Mouse (Mus musculus): ENCODE measurements around the gene Cers6.
A peak's percentile ranks its signal among the peaks of the same experiment; 100 is the strongest.

Gene Cers6

GRCm38 (mm10) chr2:68975286-68975685, 114.0 kb downstream of the Cers6 start:
- DNase-seq: no peak

GRCm38 (mm10) chr2:68975780-68976179, 114.5 kb downstream of the Cers6 start:
- no peak for DNase-seq

DNA sequence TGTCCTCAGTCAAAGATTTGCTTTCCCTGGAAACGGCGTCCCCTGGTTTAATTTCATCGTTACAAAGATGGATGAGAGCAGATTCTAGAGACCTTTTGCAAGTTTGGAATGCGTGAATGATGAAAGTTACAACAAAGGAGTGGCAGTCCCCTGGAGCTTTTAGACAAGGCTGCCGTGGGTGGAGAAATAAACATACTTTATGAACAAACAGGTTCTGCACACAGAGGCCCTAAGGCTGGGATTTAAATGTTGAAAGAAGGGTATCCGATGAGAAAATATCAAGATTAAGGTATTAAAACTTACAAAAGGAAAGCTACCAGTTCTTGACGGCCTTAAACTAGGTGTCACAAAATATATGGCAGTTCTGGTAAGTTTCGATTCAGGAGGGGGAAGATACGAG, 117.0 kb downstream of the Cers6 start:
- DNase-seq: no peak

GRCm38 (mm10) chr2:68978660-68979604, 117.7 kb downstream of the Cers6 start:
- no peak for DNase-seq

DNA sequence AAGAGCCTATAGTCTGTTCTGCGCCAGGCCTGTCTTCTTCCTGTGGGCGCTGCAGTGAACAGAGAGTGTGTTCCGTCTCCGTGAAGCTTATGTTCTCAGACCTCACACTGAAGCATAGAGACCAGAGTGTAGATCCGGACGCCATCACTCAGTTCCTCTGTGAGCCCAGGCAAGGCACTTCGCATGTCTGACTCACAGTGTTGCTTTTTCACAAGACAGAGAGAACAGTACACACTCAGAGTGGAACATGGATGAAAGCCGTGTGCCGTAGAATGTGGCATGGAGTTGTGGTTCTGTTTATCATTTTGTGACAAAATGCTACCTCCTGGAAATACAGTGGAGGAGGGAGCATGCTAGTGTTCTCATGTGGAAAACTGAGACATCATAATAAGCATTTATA, 120.1 kb downstream of the Cers6 start:
- no peak for DNase-seq

DNA sequence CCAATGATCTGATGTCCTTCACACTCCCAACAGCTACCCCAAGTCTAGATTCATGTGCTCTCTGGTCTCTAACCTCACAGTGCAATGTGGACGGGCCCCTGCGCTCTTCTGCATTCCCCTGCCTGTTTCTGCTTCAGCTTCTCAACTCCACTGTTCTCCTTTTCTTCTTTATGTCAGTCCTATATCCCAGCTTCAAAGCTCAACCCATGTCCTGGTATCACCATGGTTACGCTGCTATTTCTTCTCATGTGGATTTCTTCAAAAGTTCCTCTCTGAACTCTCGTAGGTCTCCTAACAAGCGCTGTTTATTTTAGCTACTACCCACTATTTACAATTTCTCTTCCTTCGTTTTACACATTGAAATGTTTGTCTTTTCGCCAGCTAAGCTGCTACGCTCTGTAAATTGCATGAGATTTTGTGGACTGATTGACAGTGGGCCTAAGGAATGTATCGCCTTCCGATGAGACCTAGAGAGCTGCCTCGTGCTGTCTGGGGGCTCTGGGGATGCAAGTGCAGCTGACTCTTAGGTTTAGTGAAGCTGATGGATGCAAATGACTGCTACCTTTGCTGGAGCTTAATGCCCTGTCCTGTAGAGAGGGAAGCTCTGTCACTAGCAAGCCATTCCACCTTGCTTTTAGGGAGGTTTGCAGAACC, 120.6 kb downstream of the Cers6 start:
- DNase-seq: no peak

- DNase-seq: no peak
Measured at GRCm38 (mm10) chr2:68982979-68983378, 121.7 kb downstream of the Cers6 start.

GRCm38 (mm10) chr2:68983431-68983830, 122.2 kb downstream of the Cers6 start:
- DNase-seq: no peak

DNA sequence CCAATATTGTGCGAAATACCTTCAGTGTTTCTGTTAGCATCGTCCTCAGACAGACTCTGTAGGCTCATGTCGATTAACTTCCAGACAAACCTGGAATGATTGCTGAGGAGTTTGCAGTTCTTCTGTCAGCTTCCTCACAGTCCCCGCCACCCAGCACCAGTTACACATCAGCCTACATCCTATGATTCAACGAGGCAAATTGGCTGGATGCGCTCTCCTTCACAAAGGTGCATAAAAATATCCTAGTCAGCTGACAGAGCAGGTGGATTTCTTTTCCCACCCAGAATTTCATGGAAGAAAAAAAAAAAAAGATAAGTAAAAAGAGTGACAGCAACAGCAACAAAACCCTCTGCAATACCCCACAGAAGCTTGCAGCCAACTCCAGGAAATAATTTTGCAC, 127.9 kb downstream of the Cers6 start:
- no peak for DNase-seq

DNA sequence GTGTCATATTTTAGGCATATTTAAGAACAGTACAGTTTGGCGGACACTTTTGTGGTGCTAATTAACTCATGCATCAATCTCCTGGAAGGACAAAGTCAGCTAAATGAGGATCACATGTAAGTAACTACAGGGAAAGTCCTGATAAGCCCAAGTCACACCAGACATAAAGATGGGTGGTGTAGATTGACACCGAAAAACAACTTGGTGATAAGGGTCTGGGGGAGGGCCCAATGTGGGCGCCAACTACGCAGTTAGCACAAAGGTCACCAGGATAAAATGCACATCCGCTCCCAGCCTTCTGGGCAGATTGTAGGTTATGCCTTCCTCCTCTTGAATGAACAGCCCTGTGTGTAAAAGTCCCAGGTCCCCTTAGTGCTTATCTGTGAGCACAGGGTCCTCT, 131.4 kb downstream of the Cers6 start:
- no peak for DNase-seq

- peak; percentile 40 for DNase-seq
Measured at GRCm38 (mm10) chr2:68994441-68994840, 133.2 kb downstream of the Cers6 start.

DNA sequence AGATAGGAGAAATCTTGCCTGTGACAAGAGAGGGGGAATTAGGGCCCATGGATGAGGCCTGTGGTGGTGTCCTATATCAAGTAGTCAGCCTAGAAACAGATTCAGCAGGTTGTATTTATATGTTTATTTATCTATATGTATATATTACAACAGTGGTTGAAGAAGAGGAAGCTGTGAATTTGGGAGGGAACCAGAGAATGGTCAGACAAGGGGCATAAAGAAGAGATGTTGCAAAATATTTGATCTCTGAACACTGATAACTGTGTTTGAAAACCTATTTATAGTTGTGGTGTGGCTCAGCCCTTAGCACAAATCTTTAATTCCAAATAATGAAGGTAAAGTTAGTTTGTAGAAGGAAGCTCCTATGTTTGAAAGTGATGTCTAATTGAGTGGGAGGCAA, 134.5 kb downstream of the Cers6 start:
- DNase-seq: no peak

DNA sequence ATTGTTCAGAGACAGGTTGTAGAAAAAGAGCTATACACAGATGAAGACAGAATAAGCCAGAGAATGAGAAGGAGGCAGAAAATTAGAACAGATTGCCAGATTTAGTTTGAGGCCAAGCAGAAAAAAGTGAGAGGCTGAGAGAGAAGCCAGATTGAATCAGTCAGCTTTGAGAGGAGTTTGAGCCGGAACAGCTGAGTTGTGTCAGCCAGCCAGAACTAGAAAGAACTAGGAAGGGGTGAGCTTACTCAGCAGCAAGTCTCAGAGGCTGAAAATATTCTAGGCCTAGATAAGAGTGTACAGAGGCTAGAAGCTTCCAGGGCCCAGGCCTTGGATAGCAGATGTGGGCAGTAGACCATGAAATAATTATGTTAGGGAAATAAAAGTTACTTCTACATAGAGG, 135.0 kb downstream of the Cers6 start:
- DNase-seq: no peak

GRCm38 (mm10) chr2:69004001-69004400, 142.8 kb downstream of the Cers6 start:
- no peak for DNase-seq

DNA sequence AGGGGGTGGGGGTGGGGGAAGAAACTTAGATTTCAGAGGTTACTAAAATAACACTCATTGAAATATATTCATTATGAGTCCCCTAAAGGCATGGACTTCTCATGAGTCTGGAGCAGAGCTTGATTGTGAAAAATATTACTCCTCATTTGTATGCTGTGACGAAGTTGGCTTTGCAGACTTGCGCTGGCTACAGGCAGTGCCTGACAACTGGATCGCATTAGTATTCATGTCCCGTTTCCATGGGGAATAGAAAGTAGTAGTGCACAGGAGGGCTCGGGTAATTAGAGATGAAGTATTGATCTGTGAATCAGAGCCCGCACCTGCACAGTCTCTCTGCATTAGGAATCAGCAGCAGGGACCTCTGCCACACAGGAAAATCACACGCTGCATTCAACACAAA, 150.2 kb downstream of the Cers6 start:
- DNase-seq: no peak

DNA sequence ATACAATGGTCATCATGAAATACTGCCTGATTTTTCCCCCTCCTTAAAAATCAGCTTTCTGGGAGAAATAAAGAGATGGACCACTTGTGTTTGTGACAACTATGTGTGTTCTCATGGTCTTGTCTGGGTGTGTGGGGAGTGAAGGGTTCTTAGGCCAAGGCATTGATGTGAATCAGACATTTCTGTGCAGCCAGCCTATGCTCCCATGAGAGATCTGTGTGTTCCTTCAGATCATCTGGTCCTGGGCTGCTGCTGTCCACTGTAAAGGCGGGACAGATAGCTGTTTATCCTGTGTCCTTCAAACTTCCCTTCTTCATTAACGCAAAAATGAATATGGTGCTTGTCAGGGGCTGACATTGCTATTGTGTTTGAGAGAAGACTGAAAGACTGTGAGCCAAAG, 150.6 kb downstream of the Cers6 start:
- no peak for DNase-seq

- no peak for DNase-seq
Measured at GRCm38 (mm10) chr2:69014241-69014640, 153.0 kb downstream of the Cers6 start.

DNA sequence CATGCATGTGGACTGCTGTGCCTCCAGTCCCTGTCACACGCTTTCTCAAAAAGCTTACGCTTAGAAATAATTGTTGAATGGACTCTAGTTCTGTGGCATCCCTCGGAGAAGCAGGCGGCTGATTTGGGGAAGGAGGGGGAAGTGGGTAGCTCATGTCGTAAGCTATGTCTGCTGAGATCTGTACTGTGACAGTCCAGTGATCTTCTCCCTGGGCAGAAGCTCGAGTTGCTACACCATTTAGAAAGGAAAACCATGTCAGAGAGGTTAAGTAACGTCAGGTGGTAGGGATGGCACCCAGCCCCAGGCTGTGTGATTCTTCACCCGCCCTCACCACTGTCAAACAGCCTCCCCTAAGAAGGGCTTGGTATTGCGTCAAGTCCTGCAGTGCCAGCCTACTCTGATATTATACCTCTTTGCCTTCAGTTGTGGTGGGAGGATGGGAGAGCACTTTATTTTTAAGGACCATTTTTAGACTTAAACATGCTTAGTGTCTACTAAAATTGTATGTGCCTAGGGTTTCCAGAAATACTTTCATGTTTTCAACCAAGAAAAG, 154.0 kb downstream of the Cers6 start:
- DNase-seq: no peak

DNA sequence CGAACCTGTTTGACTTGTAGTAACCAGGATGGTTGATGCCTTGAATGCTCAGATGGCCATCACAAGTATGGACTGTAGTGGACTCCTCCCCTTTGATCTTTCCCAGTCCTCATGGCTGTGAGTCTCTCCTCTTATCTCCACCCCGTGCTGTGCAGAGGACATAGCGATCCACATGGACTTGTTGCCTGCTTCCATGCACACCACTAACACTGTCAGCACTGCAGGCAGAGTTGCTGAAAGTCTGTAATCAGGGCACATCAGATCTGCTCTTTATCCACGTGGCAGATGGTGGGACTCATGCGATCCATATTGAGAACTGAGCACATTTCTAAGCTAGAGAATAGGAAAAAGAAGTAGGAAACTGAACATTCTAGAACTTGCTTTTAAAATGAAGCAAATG, 154.6 kb downstream of the Cers6 start:
- DNase-seq: no peak

GRCm38 (mm10) chr2:69019026-69019565, 157.9 kb downstream of the Cers6 start:
- DNase-seq: no peak

DNA sequence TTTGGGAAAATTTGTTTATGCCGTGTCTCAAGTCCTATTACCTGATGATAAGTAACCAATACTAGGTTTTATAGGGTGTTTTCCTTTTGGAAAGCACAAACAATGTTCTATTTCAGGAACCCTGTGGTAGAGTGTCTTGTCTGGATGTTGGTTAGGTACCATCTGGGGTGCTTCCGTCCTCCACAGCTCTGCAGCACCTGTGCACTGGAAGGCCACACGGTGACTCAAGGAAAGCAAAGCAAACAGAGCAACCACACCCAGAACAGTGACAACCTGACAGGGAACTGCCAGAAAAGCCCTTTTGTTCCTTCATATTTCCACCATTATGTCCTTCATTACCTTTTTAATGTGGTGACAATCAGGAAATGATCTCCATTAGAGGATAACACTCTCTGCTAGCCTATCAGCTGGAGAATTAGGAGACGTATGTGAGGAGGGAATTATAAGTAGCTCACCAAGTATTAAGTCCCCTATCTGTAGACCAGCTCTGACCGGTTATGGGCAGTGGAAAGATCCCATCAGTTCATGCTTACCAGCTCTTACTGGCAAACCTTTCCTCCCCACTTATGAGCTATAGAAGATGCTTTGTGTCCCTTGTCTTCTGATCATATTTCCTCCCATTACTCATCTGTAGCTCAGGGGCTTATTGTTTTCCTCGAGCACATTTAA, 158.7 kb downstream of the Cers6 start:
- DNase-seq: no peak

DNA sequence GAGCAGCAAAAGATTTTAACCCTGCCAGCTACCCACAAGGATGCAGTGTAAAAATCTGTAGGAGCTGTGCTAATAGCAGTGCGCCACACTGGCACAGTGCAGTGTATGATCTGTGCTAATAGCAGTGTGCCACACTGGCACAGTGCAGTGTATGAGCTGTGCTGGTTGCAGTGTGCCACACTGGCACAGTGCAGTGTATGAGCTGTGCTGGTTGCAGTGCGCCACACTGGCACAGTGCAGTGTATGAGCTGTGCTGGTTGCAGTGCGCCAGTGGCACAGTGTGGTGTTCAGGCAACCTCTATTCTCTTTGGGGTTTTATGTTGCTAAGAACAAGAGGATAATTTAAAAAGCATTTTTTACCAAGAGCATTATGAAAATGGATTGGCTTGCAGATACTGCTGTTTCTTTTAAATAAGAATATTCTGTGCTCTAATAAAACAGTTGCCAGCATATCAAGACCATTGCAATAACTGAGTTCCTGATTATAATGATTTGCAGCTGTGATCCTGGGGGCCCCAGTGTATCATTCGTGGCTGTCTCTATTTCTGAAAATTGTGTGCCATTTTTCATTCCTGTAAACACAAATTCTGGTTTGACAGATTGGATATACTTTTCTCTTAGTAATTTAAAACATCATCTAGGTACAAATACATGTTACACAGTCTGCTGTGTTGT, 159.5 kb downstream of the Cers6 start:
- no peak for DNase-seq

DNA sequence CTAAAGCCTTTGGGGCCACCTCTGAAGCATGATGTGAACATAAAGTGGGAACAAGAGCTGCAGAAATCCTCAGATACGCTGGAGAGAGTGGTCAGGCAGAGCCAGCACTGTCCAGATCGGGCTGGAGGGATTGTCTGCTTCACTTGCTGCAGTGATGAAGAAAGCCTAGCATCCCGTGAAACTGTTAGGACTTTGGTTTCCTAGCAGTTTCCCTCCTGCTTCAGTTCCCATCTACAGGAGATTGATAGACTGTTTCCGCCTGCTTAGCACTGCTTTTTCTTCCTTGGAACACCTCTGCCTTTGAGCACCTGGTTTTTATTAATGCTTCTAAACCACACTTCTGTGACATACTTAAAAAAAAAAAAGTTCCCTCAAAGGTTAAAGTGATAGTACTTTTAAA, 160.3 kb downstream of the Cers6 start:
- DNase-seq: no peak
